Mouse (Mus musculus) cerebellum, adult 18-20 months (tissue): ENCODE results near the gene C5ar2.
A peak's percentile ranks its signal among the peaks of the same experiment; 100 is the strongest.

Experiments used
- DNase-seq, 2 experiments: peaks; one replicate each; pipeline ENCODE4 v3.0.0; 2021

The C5ar2 gene

DNA sequence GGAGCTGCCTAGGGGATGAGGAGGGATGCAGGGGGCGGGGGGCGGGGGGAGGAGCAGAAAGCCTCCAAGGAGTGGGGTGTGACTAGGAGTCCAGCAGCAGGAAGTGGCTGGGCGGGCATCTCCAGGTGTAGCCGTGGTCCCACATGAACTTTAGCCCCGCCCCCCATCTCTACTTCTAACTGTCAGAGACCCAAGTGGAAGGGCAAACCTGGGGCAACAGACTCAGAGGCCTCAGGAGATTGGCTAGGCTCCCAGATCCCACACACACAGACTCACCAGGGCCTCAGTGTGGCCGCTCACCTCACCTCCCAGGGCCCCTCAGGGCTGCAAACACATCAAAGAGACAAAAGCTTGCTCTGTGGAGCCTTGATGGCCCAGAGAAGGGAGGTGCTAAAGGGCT, 47.3 kb downstream of the C5ar2 start:
- DNase-seq = no peak

GRCm38 (mm10) chr7:16193702-16194101, 50.3 kb downstream of the C5ar2 start:
- DNase-seq = no peak

DNA sequence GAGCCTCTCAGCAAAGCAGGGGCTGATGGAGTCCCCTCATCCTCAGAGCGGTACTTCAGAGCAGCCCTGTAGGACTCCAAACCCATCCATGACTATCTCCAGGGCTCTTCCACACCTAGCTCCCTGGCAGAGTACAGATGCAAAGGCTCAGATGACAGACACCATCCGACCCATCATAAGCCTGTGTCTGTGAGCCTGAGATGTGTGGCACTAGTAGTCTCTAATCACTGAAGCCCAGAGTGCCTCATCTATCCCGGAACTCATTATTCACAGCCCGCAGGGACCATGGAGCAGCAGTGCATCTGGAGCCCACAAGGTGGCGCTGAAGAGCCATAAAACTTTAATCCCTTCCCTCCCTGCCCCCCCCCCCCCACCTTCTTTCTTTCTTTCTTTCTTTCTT, 51.6 kb downstream of the C5ar2 start:
- DNase-seq = peak; percentile 77 to 88

GRCm38 (mm10) chr7:16187494-16187893, 56.5 kb downstream of the C5ar2 start:
- DNase-seq = no peak
